Mouse (Mus musculus): ENCODE measurements at regions not wholly inside any gene's neighbourhood (a gene's known extent, or its start where the extent isn't known, plus 50 kb on each side); places are given as distances from the start of the nearest gene placed in this dataset.
A peak's percentile ranks its signal among the peaks of the same experiment; 100 is the strongest.

GRCm38 (mm10) chr3:61466641-61467040 lies 100.9 kb upstream of the B430305J03Rik start:
- H3K9ac ChIP-seq (ENCODE audit: low read depth, low read length), result no peak overlapping the region
- no peak overlapping the region for H3K27ac ChIP-seq (replicated peaks; ENCODE audit: insufficient read depth, low read depth, low read length)
- no peaks in the 10 kb centered on the region for H3K4me1 ChIP-seq (ENCODE audit: control insufficient read depth, insufficient read depth, low read length)
- H3K79me2 ChIP-seq (ENCODE audit: control insufficient read depth, insufficient read depth, low read length), result no peaks in the 10 kb centered on the region
- TF ChIP-seq POLR2A (IDR thresholded peaks at IDR 0.05; ENCODE audit: extremely low read depth, insufficient read depth, low read length) (no peak), CTCF (IDR thresholded peaks at IDR 0.05; ENCODE audit: low read depth, low read length) (no peak)
- WGBS, result 47% methylated on average over 2 of the region's 2 CpGs
- no peaks in the 10 kb centered on the region for H3K27me3 ChIP-seq (ENCODE audit: control insufficient read depth, insufficient read depth, low read length)
- H3K4me3 ChIP-seq (ENCODE audit: insufficient read depth, low read depth, low read length), result no peak overlapping the region
- H3K36me3 ChIP-seq (ENCODE audit: control insufficient read depth, insufficient read depth, low read length), result no peaks in the 10 kb centered on the region
- DNase-seq (ENCODE audit: extremely low read depth, low read depth, low spot score), result no peak

GRCm38 (mm10) chr3:61460076-61460475 lies 94.3 kb upstream of the B430305J03Rik start:
- TF ChIP-seq POLR2A (IDR thresholded peaks at IDR 0.05; ENCODE audit: extremely low read depth, insufficient read depth, low read length) (no peak), CTCF (IDR thresholded peaks at IDR 0.05; ENCODE audit: low read depth, low read length) (no peak)
- DNase-seq (ENCODE audit: extremely low read depth, low read depth, low spot score), result no peak
- Histone ChIP-seq H3K9ac (ENCODE audit: low read depth, low read length) (no peak overlapping the region), H3K27ac (replicated peaks; ENCODE audit: insufficient read depth, low read depth, low read length) (no peak overlapping the region), H3K36me3 (ENCODE audit: control insufficient read depth, insufficient read depth, low read length) (no peaks in the 10 kb centered on the region), H3K27me3 (ENCODE audit: control insufficient read depth, insufficient read depth, low read length) (no peaks in the 10 kb centered on the region), H3K79me2 (ENCODE audit: control insufficient read depth, insufficient read depth, low read length) (no peaks in the 10 kb centered on the region), H3K4me3 (ENCODE audit: insufficient read depth, low read depth, low read length) (no peak overlapping the region), H3K4me1 (ENCODE audit: control insufficient read depth, insufficient read depth, low read length) (no peaks in the 10 kb centered on the region)

DNA sequence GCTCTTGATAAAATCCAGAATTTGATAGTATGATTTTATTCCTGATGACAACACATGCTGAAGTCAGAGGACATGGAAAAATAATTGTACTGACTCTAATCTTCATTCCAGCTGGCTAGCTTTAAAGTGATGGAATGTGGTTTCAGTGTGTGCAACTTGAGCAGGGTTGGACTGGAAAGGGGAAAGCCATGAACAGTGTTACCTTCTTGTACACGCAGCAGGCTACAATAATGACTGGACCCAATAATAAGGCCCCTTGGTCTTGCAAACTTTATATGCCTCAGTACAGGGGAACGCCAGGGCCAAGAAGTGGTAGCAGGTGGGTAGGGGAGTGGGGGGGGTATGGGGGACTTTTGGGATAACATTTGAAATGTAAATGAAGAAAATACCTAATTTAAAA lies 90.8 kb upstream of the B430305J03Rik start:
- Histone ChIP-seq H3K79me2 (ENCODE audit: control insufficient read depth, insufficient read depth, low read length) (no peaks in the 10 kb centered on the region), H3K9ac (ENCODE audit: low read depth, low read length) (no peak overlapping the region), H3K4me3 (ENCODE audit: insufficient read depth, low read depth, low read length) (no peak overlapping the region), H3K4me1 (ENCODE audit: control insufficient read depth, insufficient read depth, low read length) (no peaks in the 10 kb centered on the region), H3K36me3 (ENCODE audit: control insufficient read depth, insufficient read depth, low read length) (no peaks in the 10 kb centered on the region), H3K27me3 (ENCODE audit: control insufficient read depth, insufficient read depth, low read length) (no peaks in the 10 kb centered on the region), H3K27ac (replicated peaks; ENCODE audit: insufficient read depth, low read depth, low read length) (no peak overlapping the region)
- TF ChIP-seq POLR2A (IDR thresholded peaks at IDR 0.05; ENCODE audit: extremely low read depth, insufficient read depth, low read length) (no peak), CTCF (IDR thresholded peaks at IDR 0.05; ENCODE audit: low read depth, low read length) (no peak)
- DNase-seq (ENCODE audit: extremely low read depth, low read depth, low spot score), result no peak
- 96% methylated on average over 2 of the region's 2 CpGs for WGBS

- Histone ChIP-seq H3K27ac (replicated peaks; ENCODE audit: insufficient read depth, low read depth, low read length) (no peak overlapping the region), H3K4me3 (ENCODE audit: insufficient read depth, low read depth, low read length) (no peak overlapping the region)
These were observed 76.4 kb upstream of the B430305J03Rik start for GRCm38 (mm10) chr3:61442000-61442739.

GRCm38 (mm10) chr3:61441445-61441844 lies 75.7 kb upstream of the B430305J03Rik start:
- 72% methylated on average over 4 of the region's 4 CpGs for WGBS

More at GRCm38 (mm10) chr3:61442000-61442739, 76.4 kb upstream of the B430305J03Rik start:
- DNase-seq (ENCODE audit: extremely low read depth, low read depth, low spot score), result no peak
- Histone ChIP-seq H3K9ac (ENCODE audit: low read depth, low read length) (no peak overlapping the region), H3K27me3 (ENCODE audit: control insufficient read depth, insufficient read depth, low read length) (no peaks in the 10 kb centered on the region), H3K4me1 (ENCODE audit: control insufficient read depth, insufficient read depth, low read length) (no peaks in the 10 kb centered on the region), H3K36me3 (ENCODE audit: control insufficient read depth, insufficient read depth, low read length) (no peaks in the 10 kb centered on the region), H3K79me2 (ENCODE audit: control insufficient read depth, insufficient read depth, low read length) (no peaks in the 10 kb centered on the region)
- no peak for TF ChIP-seq CTCF (IDR thresholded peaks at IDR 0.05; ENCODE audit: low read depth, low read length)
- TF ChIP-seq POLR2A (IDR thresholded peaks at IDR 0.05; ENCODE audit: extremely low read depth, insufficient read depth, low read length), result no peak
- 71% methylated on average over 2 of the region's 2 CpGs for WGBS

GRCm38 (mm10) chr3:61428713-61429112 lies 63.0 kb upstream of the B430305J03Rik start:
- H3K4me1 ChIP-seq (ENCODE audit: control insufficient read depth, insufficient read depth, low read length), result no peaks in the 10 kb centered on the region
- H3K79me2 ChIP-seq (ENCODE audit: control insufficient read depth, insufficient read depth, low read length), result no peaks in the 10 kb centered on the region
- TF ChIP-seq CTCF (IDR thresholded peaks at IDR 0.05; ENCODE audit: low read depth, low read length), result no peak
- no peak for TF ChIP-seq POLR2A (IDR thresholded peaks at IDR 0.05; ENCODE audit: extremely low read depth, insufficient read depth, low read length)
- H3K9ac ChIP-seq (ENCODE audit: low read depth, low read length), result no peak overlapping the region
- H3K36me3 ChIP-seq (ENCODE audit: control insufficient read depth, insufficient read depth, low read length), result no peaks in the 10 kb centered on the region
- WGBS, result 32% methylated on average over 1 of the region's 1 CpGs
- no peak overlapping the region for H3K4me3 ChIP-seq (ENCODE audit: insufficient read depth, low read depth, low read length)
- H3K27me3 ChIP-seq (ENCODE audit: control insufficient read depth, insufficient read depth, low read length), result no peaks in the 10 kb centered on the region
- peak; percentile 42 for DNase-seq (ENCODE audit: extremely low read depth, low read depth, low spot score)
- no peak overlapping the region for H3K27ac ChIP-seq (replicated peaks; ENCODE audit: insufficient read depth, low read depth, low read length)

More at GRCm38 (mm10) chr3:61441445-61441844, 75.7 kb upstream of the B430305J03Rik start:
- H3K27ac ChIP-seq (replicated peaks; ENCODE audit: insufficient read depth, low read depth, low read length), result no peak overlapping the region
- H3K36me3 ChIP-seq (ENCODE audit: control insufficient read depth, insufficient read depth, low read length), result no peaks in the 10 kb centered on the region
- H3K79me2 ChIP-seq (ENCODE audit: control insufficient read depth, insufficient read depth, low read length), result no peaks in the 10 kb centered on the region
- H3K9ac ChIP-seq (ENCODE audit: low read depth, low read length), result no peak overlapping the region
- H3K27me3 ChIP-seq (ENCODE audit: control insufficient read depth, insufficient read depth, low read length), result no peaks in the 10 kb centered on the region
- no peak overlapping the region for H3K4me3 ChIP-seq (ENCODE audit: insufficient read depth, low read depth, low read length)
- TF ChIP-seq CTCF (IDR thresholded peaks at IDR 0.05; ENCODE audit: low read depth, low read length), result no peak
- no peak for TF ChIP-seq POLR2A (IDR thresholded peaks at IDR 0.05; ENCODE audit: extremely low read depth, insufficient read depth, low read length)
- H3K4me1 ChIP-seq (ENCODE audit: control insufficient read depth, insufficient read depth, low read length), result no peaks in the 10 kb centered on the region
- peak; percentile 33 for DNase-seq (ENCODE audit: extremely low read depth, low read depth, low spot score)
